Mouse (Mus musculus): ENCODE data around the gene Usp9x.

Gene Usp9x

DNA sequence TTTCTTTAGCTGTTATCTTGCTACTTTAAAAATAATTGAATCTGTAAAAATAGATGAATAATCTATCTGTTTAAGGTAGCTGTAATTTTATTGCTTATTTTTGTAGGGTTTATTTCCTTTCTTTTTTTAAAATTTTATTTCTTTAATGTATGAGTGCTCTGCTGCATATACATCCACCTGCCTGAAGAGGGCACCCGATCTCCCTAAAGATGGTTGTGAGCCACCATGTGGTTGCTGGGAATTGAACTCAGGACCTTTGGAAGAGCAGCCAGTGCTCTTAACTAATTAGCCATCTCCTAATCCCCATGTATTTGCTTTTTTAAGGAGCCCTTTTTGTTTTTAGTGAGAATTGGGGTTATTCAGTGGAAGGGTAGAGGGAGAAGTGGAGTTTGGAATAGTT, 14.3 kb downstream of the Usp9x start:
- no peak for DNase-seq

GRCm38 (mm10) chrX:13096985-13097384, 25.7 kb downstream of the Usp9x start:
- no peak for DNase-seq

DNA sequence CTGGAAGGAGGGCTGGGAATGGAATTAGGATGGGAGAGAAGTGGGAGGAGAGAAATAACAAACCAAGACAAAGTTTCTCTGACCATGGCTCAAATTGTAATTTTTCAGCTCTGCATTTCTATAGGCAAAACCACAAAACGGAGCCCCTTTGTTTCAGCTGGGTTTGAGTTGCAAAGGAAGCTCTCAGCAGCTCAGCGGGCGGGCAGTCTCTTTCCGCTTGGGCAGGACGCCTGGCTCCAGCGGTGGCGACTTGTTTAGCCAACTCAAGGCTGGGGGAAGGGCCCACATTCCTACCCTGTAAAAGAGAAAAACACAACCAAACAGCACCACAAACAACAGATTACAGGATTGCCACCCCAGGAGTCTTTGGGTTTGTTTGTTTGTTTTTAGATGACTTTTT, 135.2 kb downstream of the Usp9x start:
- no peak for DNase-seq

GRCm38 (mm10) chrX:13207512-13208341, 136.4 kb downstream of the Usp9x start:
- peak; percentile 94 for DNase-seq

DNA sequence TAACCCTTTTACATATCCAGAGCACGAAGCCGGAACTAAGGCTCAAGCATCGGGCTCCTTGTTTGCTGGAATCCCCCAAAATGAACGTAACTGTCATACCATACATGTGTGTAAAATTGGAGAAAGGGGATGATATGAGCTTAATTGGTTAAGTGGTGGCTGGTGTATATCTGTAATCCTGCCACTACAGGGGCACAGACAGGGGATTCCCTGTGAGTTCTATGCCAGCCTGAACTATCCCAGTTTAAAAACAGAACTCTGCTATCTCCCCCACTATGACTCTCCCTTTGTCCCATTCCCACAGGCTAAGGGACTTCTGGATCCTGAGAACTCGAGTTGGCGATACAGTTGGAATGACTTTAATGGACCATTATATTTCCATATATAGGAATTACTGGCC, 137.1 kb downstream of the Usp9x start:
- DNase-seq = no peak

GRCm38 (mm10) chrX:13214275-13214674, 143.0 kb downstream of the Usp9x start:
- DNase-seq = peak; percentile 41
